Mouse (Mus musculus): ENCODE data around the gene Adam11.

- TF ChIP-seq CTCF (conservative IDR thresholded peaks at IDR 0.05; ENCODE audit: low read length) (no peak), POU5F1 (IDR thresholded peaks at IDR 0.05; ENCODE audit: borderline replicate concordance, low read length) (no peak), NANOG (IDR thresholded peaks at IDR 0.05; ENCODE audit: borderline replicate concordance, low read length) (no peak)
These were observed 18.6 kb downstream of the Adam11 start for GRCm38 (mm10) chr11:102779824-102780223.

Measured in E14TG2a.4 (cell line).